Mouse (Mus musculus) myocyte (in vitro differentiated cells): Measurements from ENCODE around the gene Gm20388. TPM values are rescaled to one million over a fixed set of nuclear protein-coding genes. Genes with fewer than 3 reads are reported as not detected.

Source experiments
- H3K27me3 ChIP-seq: one replicate; pipeline ENCODE4 v1.6.1; 2011; ENCODE audit not compliant: control insufficient read depth, insufficient read depth, insufficient read length
- H3K36me3 ChIP-seq: one replicate; pipeline ENCODE4 v1.6.1; 2011; ENCODE audit not compliant: control insufficient read depth, insufficient read depth
- H3K4me2 ChIP-seq: one replicate; pipeline ENCODE4 v1.6.1; 2011; ENCODE audit warnings: low read depth, control low read depth
- H3K4me3 ChIP-seq: one replicate; pipeline ENCODE4 v1.5.1; 2011; ENCODE audit warnings: mild to moderate bottlenecking, control low read depth, moderate library complexity
- H3K79me2 ChIP-seq: one replicate; pipeline ENCODE4 v1.6.1; 2011; ENCODE audit not compliant: control insufficient read depth, insufficient read depth
- H3ac ChIP-seq: one replicate; pipeline ENCODE4 v1.6.1; 2011; ENCODE audit not compliant: control insufficient read depth, insufficient read length
- CEBPB ChIP-seq: IDR thresholded peaks from 2 replicates; pipeline ENCODE4 v1.6.1; 2011; ENCODE audit warnings: mild to moderate bottlenecking, moderate library complexity; ENCODE audit not compliant: poor library complexity, insufficient read depth, severe bottlenecking
- E2F4 ChIP-seq: IDR thresholded peaks from one replicate; pipeline ENCODE4 v1.6.1; 2011; ENCODE audit warnings: mild to moderate bottlenecking, control low read depth, moderate library complexity; ENCODE audit not compliant: insufficient read depth
- MAX ChIP-seq: IDR thresholded peaks from one replicate; pipeline ENCODE4 v1.6.1; 2011; ENCODE audit warnings: low read depth, mild to moderate bottlenecking, control low read depth
- MYOD1 ChIP-seq, 3 experiments: IDR thresholded peaks; one replicate each; pipeline ENCODE4 v1.6.1; 2011; ENCODE audit warnings: control low read depth in 2 of 3, low read depth in 2 of 3, mild to moderate bottlenecking in 2 of 3, moderate library complexity in 1 of 3; ENCODE audit not compliant: insufficient read length in 2 of 3, control insufficient read depth in 1 of 3
- MYOG ChIP-seq, 3 experiments: IDR thresholded peaks; one replicate each; pipeline ENCODE4 v1.6.1; 2011; ENCODE audit warnings: control low read depth in 2 of 3, low read depth in 2 of 3, mild to moderate bottlenecking in 2 of 3; ENCODE audit not compliant: insufficient read length in 2 of 3, control insufficient read depth in 1 of 3, insufficient read depth in 1 of 3
- POLR2A ChIP-seq: IDR thresholded peaks from one replicate; pipeline ENCODE4 v1.6.1; 2011; ENCODE audit warnings: low read depth, mild to moderate bottlenecking, control low read depth, moderate library complexity; ENCODE audit not compliant: insufficient read length
- POLR2AphosphoS2 ChIP-seq: IDR thresholded peaks from one replicate; pipeline ENCODE4 v1.6.1; 2011; ENCODE audit warnings: low read depth, control low read depth; ENCODE audit not compliant: insufficient read length
- REST ChIP-seq: IDR thresholded peaks from one replicate; pipeline ENCODE4 v1.6.1; 2011; ENCODE audit warnings: mild to moderate bottlenecking, control low read depth, moderate library complexity; ENCODE audit not compliant: insufficient read depth, insufficient read length
- SRF ChIP-seq: IDR thresholded peaks from one replicate; pipeline ENCODE4 v1.6.1; 2011; ENCODE audit warnings: low read depth; ENCODE audit not compliant: control insufficient read depth, insufficient read length
- TCF12 ChIP-seq: IDR thresholded peaks from one replicate; pipeline ENCODE4 v1.6.1; 2011; ENCODE audit warnings: mild to moderate bottlenecking, control low read depth; ENCODE audit not compliant: poor library complexity, insufficient read depth, severe bottlenecking
- TCF3 ChIP-seq: IDR thresholded peaks from one replicate; pipeline ENCODE4 v1.6.1; 2011; ENCODE audit warnings: low read depth, control low read depth; ENCODE audit not compliant: insufficient read length
- USF1 ChIP-seq: IDR thresholded peaks from one replicate; pipeline ENCODE4 v1.6.1; 2011; ENCODE audit warnings: low read depth, mild to moderate bottlenecking, control low read depth, moderate library complexity
- polyA plus RNA-seq: library from polyadenylated mRNA; unstranded; fragments of >200 nt; fragmentation: generic; extraction: Trizol; gene quantifications from one replicate; pipeline ENCODE4 v1.2.1, GENCODE M21; 2012; ENCODE audit warnings: missing spikeins

Gm20388 gene
- polyA plus RNA-seq, 1 experiment, result 15.3 TPM

GRCm38 (mm10) chr8:122006688-122007484 lies 2096.2 kb downstream of the Gm20388 start:
- Histone ChIP-seq H3ac (no peak overlapping the region), H3K79me2 (no peaks in the 10 kb centered on the region), H3K36me3 (peaks cover 10% of the 10 kb centered on the region), H3K4me2 (no peak overlapping the region), H3K27me3 (no peaks in the 10 kb centered on the region), H3K4me3 (no peak overlapping the region)
- TF ChIP-seq USF1 (no peak), TCF12 (no peak), MYOD1 (IDR thresholded peaks at IDR 0.05; ENCODE audit: control insufficient read depth in 1 of 3, insufficient read length in 2 of 3, low read depth in 2 of 3) (no peak), MAX (no peak), MYOG (IDR thresholded peaks at IDR 0.05; ENCODE audit: control insufficient read depth in 1 of 3, insufficient read depth in 1 of 3, insufficient read length in 2 of 3, low read depth in 2 of 3) (no peak), POLR2AphosphoS2 (no peak), TCF3 (no peak), SRF (no peak), CEBPB (no peak), REST (no peak), POLR2A (no peak), E2F4 (no peak)

GRCm38 (mm10) chr8:122008395-122008794 lies 2097.8 kb downstream of the Gm20388 start:
- Histone ChIP-seq H3K79me2 (no peaks in the 10 kb centered on the region), H3ac (no peak overlapping the region), H3K36me3 (peaks cover 4% of the 10 kb centered on the region), H3K4me3 (no peak overlapping the region), H3K4me2 (no peak overlapping the region), H3K27me3 (no peaks in the 10 kb centered on the region)
- TF ChIP-seq REST (no peak), E2F4 (no peak), USF1 (no peak), POLR2A (no peak), SRF (no peak), TCF3 (no peak)

- Histone ChIP-seq H3K4me2 (peak overlapping the region; percentile 57), H3K27me3 (no peaks in the 10 kb centered on the region), H3K79me2 (no peaks in the 10 kb centered on the region), H3K36me3 (peaks cover 4% of the 10 kb centered on the region), H3ac (no peak overlapping the region), H3K4me3 (no peak overlapping the region)
- TF ChIP-seq POLR2A, result no peak
- TF ChIP-seq POLR2AphosphoS2, result no peak
- no peak for TF ChIP-seq SRF
- no peak for TF ChIP-seq MYOG (IDR thresholded peaks at IDR 0.05; ENCODE audit: control insufficient read depth in 1 of 3, insufficient read depth in 1 of 3, insufficient read length in 2 of 3, low read depth in 2 of 3)
- TF ChIP-seq TCF3, result no peak
- no peak for TF ChIP-seq MYOD1 (IDR thresholded peaks at IDR 0.05; ENCODE audit: control insufficient read depth in 1 of 3, insufficient read length in 2 of 3, low read depth in 2 of 3)
- no peak for TF ChIP-seq TCF12
- no peak for TF ChIP-seq CEBPB
- TF ChIP-seq MAX, result no peak
- TF ChIP-seq USF1, result no peak
- no peak for TF ChIP-seq E2F4
- no peak for TF ChIP-seq REST
These were observed 2100.0 kb downstream of the Gm20388 start for GRCm38 (mm10) chr8:122010638-122011037.

- no peak overlapping the region for H3K4me3 ChIP-seq
- TF ChIP-seq MAX, result no peak
- peak in 2 of 3 experiments; percentile 50 to 74 for TF ChIP-seq MYOG (IDR thresholded peaks at IDR 0.05; ENCODE audit: control insufficient read depth in 1 of 3, insufficient read depth in 1 of 3, insufficient read length in 2 of 3, low read depth in 2 of 3)
- peak in 1 of 3 experiments; percentile 51 for TF ChIP-seq MYOD1 (IDR thresholded peaks at IDR 0.05; ENCODE audit: control insufficient read depth in 1 of 3, insufficient read length in 2 of 3, low read depth in 2 of 3)
- no peak for TF ChIP-seq SRF
- peak overlapping the region; percentile 57 for H3K4me2 ChIP-seq
- H3ac ChIP-seq, result no peak overlapping the region
- peaks cover 8% of the 10 kb centered on the region for H3K36me3 ChIP-seq
- H3K79me2 ChIP-seq, result no peaks in the 10 kb centered on the region
- H3K27me3 ChIP-seq, result no peaks in the 10 kb centered on the region
These were observed 2100.5 kb downstream of the Gm20388 start for GRCm38 (mm10) chr8:122011066-122011588.

GRCm38 (mm10) chr8:122014606-122015005 lies 2104.0 kb downstream of the Gm20388 start:
- Histone ChIP-seq H3K79me2 (no peaks in the 10 kb centered on the region), H3K36me3 (peaks cover 4% of the 10 kb centered on the region), H3K4me2 (no peak overlapping the region), H3K4me3 (no peak overlapping the region), H3ac (no peak overlapping the region), H3K27me3 (no peaks in the 10 kb centered on the region)
- no peak for TF ChIP-seq E2F4
- TF ChIP-seq CEBPB, result no peak
- TF ChIP-seq REST, result no peak
- no peak for TF ChIP-seq MAX
- TF ChIP-seq USF1, result no peak
- TF ChIP-seq TCF12, result no peak
- no peak for TF ChIP-seq POLR2AphosphoS2
- TF ChIP-seq MYOG (IDR thresholded peaks at IDR 0.05; ENCODE audit: control insufficient read depth in 1 of 3, insufficient read depth in 1 of 3, insufficient read length in 2 of 3, low read depth in 2 of 3), result no peak
- no peak for TF ChIP-seq TCF3
- no peak for TF ChIP-seq MYOD1 (IDR thresholded peaks at IDR 0.05; ENCODE audit: control insufficient read depth in 1 of 3, insufficient read length in 2 of 3, low read depth in 2 of 3)
- TF ChIP-seq POLR2A, result no peak
- no peak for TF ChIP-seq SRF
